Mouse (Mus musculus) MEL (cell line): ENCODE measurements around the gene Cops7a. TPM values are rescaled to one million over a fixed set of nuclear protein-coding genes. Genes with fewer than 3 reads are reported as not detected.

Experiments used
- DNase-seq: peaks from one replicate; pipeline ENCODE4 v3.0.0; 2011; ENCODE audit warnings: low read depth, low spot score
- H3K27ac ChIP-seq: 2 replicates; pipeline ENCODE4 v1.5.1; 2012; ENCODE audit warnings: low read depth, mild to moderate bottlenecking, control low read depth, low read length, moderate library complexity; ENCODE audit not compliant: control insufficient read depth
- H3K27me3 ChIP-seq, 2 experiments: fragments of 150-350 bp in 1 of 2; sonication (generic) in 1 of 2; 2 replicates each; pipeline ENCODE4 v1.6.1; 2012; ENCODE audit warnings: low read length in 2 of 2, mild to moderate bottlenecking in 2 of 2, improper control_type of control experiment in 1 of 2, moderate library complexity in 1 of 2; ENCODE audit not compliant: insufficient read depth in 2 of 2, control insufficient read depth in 1 of 2
- H3K36me3 ChIP-seq, 2 experiments: 2 replicates each; pipeline ENCODE4 v1.6.1; 2012 to 2014; ENCODE audit warnings: low read length in 2 of 2, improper control_type of control experiment in 1 of 2, inconsistent platforms in 1 of 2, mild to moderate bottlenecking in 1 of 2; ENCODE audit not compliant: insufficient read depth in 2 of 2, control insufficient read depth in 1 of 2
- H3K4me1 ChIP-seq, 2 experiments: fragments of 150-350 bp in 1 of 2; sonication (generic) in 1 of 2; 2 replicates each; pipeline ENCODE4 v1.6.1; 2012; ENCODE audit warnings: low read length in 2 of 2, improper control_type of control experiment in 1 of 2, mild to moderate bottlenecking in 1 of 2; ENCODE audit not compliant: insufficient read depth in 2 of 2, control insufficient read depth in 1 of 2
- H3K4me3 ChIP-seq, 2 experiments: fragments of 150-350 bp in 1 of 2; sonication (generic) in 1 of 2; 2 replicates each; pipeline ENCODE4 v1.5.1; 2012; ENCODE audit warnings: low read depth in 2 of 2, low read length in 2 of 2, mild to moderate bottlenecking in 2 of 2, moderate library complexity in 2 of 2, control low read depth in 1 of 2, improper control_type of control experiment in 1 of 2; ENCODE audit not compliant: control insufficient read depth in 1 of 2, insufficient read depth in 1 of 2
- H3K79me2 ChIP-seq: 2 replicates; pipeline ENCODE4 v1.6.1; 2012; ENCODE audit warnings: mild to moderate bottlenecking, low read length, moderate library complexity; ENCODE audit not compliant: control insufficient read depth, poor library complexity, insufficient read depth
- H3K9ac ChIP-seq: 2 replicates; pipeline ENCODE4 v1.6.1; 2012; ENCODE audit warnings: low read depth, mild to moderate bottlenecking, control low read depth, low read length, moderate library complexity; ENCODE audit not compliant: control insufficient read depth, poor library complexity, severe bottlenecking
- H3K9me3 ChIP-seq: fragments of 150-350 bp; sonication (generic); replicated peaks from 2 replicates; pipeline ENCODE4 v1.6.1; 2012; ENCODE audit warnings: mild to moderate bottlenecking, low read length, improper control_type of control experiment, moderate library complexity; ENCODE audit not compliant: insufficient read depth
- BHLHE40 ChIP-seq: IDR thresholded peaks from 2 replicates; pipeline ENCODE4 v1.6.1; 2012; ENCODE audit warnings: low read depth, mild to moderate bottlenecking, inconsistent platforms, low read length, improper control_type of control experiment, borderline replicate concordance
- CHD2 ChIP-seq: IDR thresholded peaks from 2 replicates; pipeline ENCODE4 v1.6.1; 2011; ENCODE audit warnings: low read length, improper control_type of control experiment
- CTCF ChIP-seq, 3 experiments: IDR thresholded peaks in 2 of 3; conservative IDR thresholded peaks in 1 of 3; 2 replicates each; pipeline ENCODE4 v1.5.1; 2011 to 2012; ENCODE audit warnings: low read length in 3 of 3, low read depth in 2 of 3, mild to moderate bottlenecking in 2 of 3, improper control_type of control experiment in 1 of 3, inconsistent platforms in 1 of 3, mixed read lengths in 1 of 3, moderate library complexity in 1 of 3; ENCODE audit not compliant: control insufficient read depth in 1 of 3, insufficient read depth in 1 of 3, poor library complexity in 1 of 3, severe bottlenecking in 1 of 3
- E2F4 ChIP-seq: IDR thresholded peaks from 2 replicates; pipeline ENCODE4 v1.6.1; 2011; ENCODE audit warnings: low read depth, low read length, improper control_type of control experiment, borderline replicate concordance
- EP300 ChIP-seq, 2 experiments: IDR thresholded peaks; 2 replicates each; pipeline ENCODE4 v1.6.1; 2011; ENCODE audit warnings: improper control_type of control experiment in 2 of 2, low read length in 2 of 2, low read depth in 1 of 2, mild to moderate bottlenecking in 1 of 2
- GABPA ChIP-seq: IDR thresholded peaks from 2 replicates; pipeline ENCODE4 v1.6.1; 2012; ENCODE audit warnings: low read depth, mild to moderate bottlenecking, inconsistent platforms, low read length, improper control_type of control experiment, moderate library complexity
- HCFC1 ChIP-seq: IDR thresholded peaks from 2 replicates; pipeline ENCODE4 v1.6.1; 2012; ENCODE audit warnings: low read depth, mild to moderate bottlenecking, inconsistent platforms, low read length, improper control_type of control experiment, moderate library complexity
- JUND ChIP-seq: IDR thresholded peaks from 2 replicates; pipeline ENCODE4 v1.6.1; 2011; ENCODE audit warnings: low read depth, mild to moderate bottlenecking, improper control_type of control experiment, low read length
- KAT2A ChIP-seq: conservative IDR thresholded peaks from 2 replicates; pipeline ENCODE4 v1.6.1; 2012; ENCODE audit warnings: low read depth, low read length, improper control_type of control experiment, inconsistent platforms
- MAFK ChIP-seq: IDR thresholded peaks from 2 replicates; pipeline ENCODE4 v1.6.1; 2011; ENCODE audit warnings: low read depth, mild to moderate bottlenecking, low read length, improper control_type of control experiment, borderline replicate concordance
- MAZ ChIP-seq: IDR thresholded peaks from 2 replicates; pipeline ENCODE4 v1.6.1; 2012; ENCODE audit warnings: low read depth, mild to moderate bottlenecking, inconsistent platforms, low read length, improper control_type of control experiment
- MEF2A ChIP-seq: IDR thresholded peaks from 2 replicates; pipeline ENCODE4 v1.6.1; 2014; ENCODE audit warnings: low read depth, mild to moderate bottlenecking, inconsistent platforms, low read length, improper control_type of control experiment; ENCODE audit not compliant: poor library complexity, insufficient replicate concordance, severe bottlenecking; ENCODE audit errors: extremely low read depth
- MXI1 ChIP-seq: IDR thresholded peaks from 2 replicates; pipeline ENCODE4 v1.6.1; 2011; ENCODE audit warnings: mild to moderate bottlenecking, low read depth, low read length, improper control_type of control experiment
- NRF1 ChIP-seq: IDR thresholded peaks from 2 replicates; pipeline ENCODE4 v1.6.1; 2014; ENCODE audit warnings: low read depth, mild to moderate bottlenecking, inconsistent platforms, low read length, improper control_type of control experiment, moderate library complexity; ENCODE audit not compliant: poor library complexity, insufficient read depth, severe bottlenecking
- POLR2A ChIP-seq, 2 experiments: IDR thresholded peaks; 2 replicates each; pipeline ENCODE4 v1.6.1; 2011 to 2012; ENCODE audit warnings: low read length in 2 of 2, mild to moderate bottlenecking in 2 of 2, control low read depth in 1 of 2, improper control_type of control experiment in 1 of 2, low read depth in 1 of 2, moderate library complexity in 1 of 2; ENCODE audit not compliant: control insufficient read depth in 1 of 2, insufficient read depth in 1 of 2, poor library complexity in 1 of 2
- POLR2AphosphoS5 ChIP-seq: IDR thresholded peaks from 2 replicates; pipeline ENCODE4 v1.6.1; 2012; ENCODE audit warnings: low read depth, borderline replicate concordance, mild to moderate bottlenecking, inconsistent platforms, low read length, moderate library complexity, mixed read lengths
- RAD21 ChIP-seq: IDR thresholded peaks from 2 replicates; pipeline ENCODE4 v1.6.1; 2011; ENCODE audit warnings: mild to moderate bottlenecking, low read depth, low read length, improper control_type of control experiment
- RCOR1 ChIP-seq: IDR thresholded peaks from 2 replicates; pipeline ENCODE4 v1.6.1; 2012; ENCODE audit warnings: low read depth, mild to moderate bottlenecking, inconsistent platforms, low read length, improper control_type of control experiment
- SIN3A ChIP-seq: IDR thresholded peaks from 2 replicates; pipeline ENCODE4 v1.6.1; 2012; ENCODE audit warnings: low read length, improper control_type of control experiment, inconsistent platforms
- TAL1 ChIP-seq: IDR thresholded peaks from 2 replicates; pipeline ENCODE4 v1.6.1; 2012; ENCODE audit warnings: mild to moderate bottlenecking, inconsistent platforms, low read length, moderate library complexity, mixed read lengths
- TBP ChIP-seq: IDR thresholded peaks from 2 replicates; pipeline ENCODE4 v1.8.0; 2011; ENCODE audit warnings: low read depth, low read length, improper control_type of control experiment
- TCF12 ChIP-seq: IDR thresholded peaks from 2 replicates; pipeline ENCODE4 v1.6.1; 2014; ENCODE audit warnings: low read depth, mild to moderate bottlenecking, inconsistent platforms, low read length, improper control_type of control experiment, moderate library complexity
- USF1 ChIP-seq: IDR thresholded peaks from 2 replicates; pipeline ENCODE4 v1.6.1; 2014; ENCODE audit warnings: low read depth, mild to moderate bottlenecking, inconsistent platforms, low read length, improper control_type of control experiment, moderate library complexity
- ZKSCAN1 ChIP-seq: IDR thresholded peaks from 2 replicates; pipeline ENCODE4 v1.6.1; 2012; ENCODE audit warnings: low read depth, mild to moderate bottlenecking, inconsistent platforms, low read length, improper control_type of control experiment, moderate library complexity
- ZNF384 ChIP-seq: IDR thresholded peaks from 2 replicates; pipeline ENCODE4 v1.6.1; 2012; ENCODE audit warnings: low read depth, mild to moderate bottlenecking, inconsistent platforms, low read length, improper control_type of control experiment
- polyA plus RNA-seq, 2 experiments: library from polyadenylated mRNA; stranded (reverse) in 1 of 2; unstranded in 1 of 2; fragments of >175 nt in 1 of 2; fragments of >200 nt in 1 of 2; gene quantifications; 2 replicates each; pipeline versions ENCODE4 v1.2.1 to v1.2.4; 2012; ENCODE audit warnings: low replicate concordance in 2 of 2, low read depth in 1 of 2; ENCODE audit not compliant: insufficient read length in 2 of 2, insufficient read depth in 1 of 2, missing spikeins in 1 of 2
- total RNA-seq: library from RNA; depleted of rRNA; stranded (reverse); fragments of 300-350 nt; gene quantifications from 2 replicates; pipeline ENCODE4 v1.2.3, GENCODE M21; 2012

Cops7a gene
- total and polyA plus RNA-seq, 3 experiments, result 85.0 to 150 TPM; not detected in 1

GRCm38 (mm10) chr6:124937493-124937892 is 27.8 kb downstream of the Cops7a start:
- H3K27ac ChIP-seq, result no peak overlapping the region
- DNase-seq, result no peak
- H3K36me3 ChIP-seq, result peaks cover 0 to 2% of the 10 kb centered on the region in 2 experiments; a peak in 1 of 4 replicates
- H3K9ac ChIP-seq, result no peak overlapping the region
- no peaks in the 10 kb centered on the region for H3K9me3 ChIP-seq
- no peak overlapping the region for H3K4me3 ChIP-seq
- H3K4me1 ChIP-seq, result peaks cover 0 to 2% of the 10 kb centered on the region in 2 experiments; a peak in 2 of 4 replicates
- H3K79me2 ChIP-seq, result peaks cover 2% of the 10 kb centered on the region
- TF ChIP-seq JUND (no peak), CHD2 (no peak), MAZ (no peak), BHLHE40 (no peak), MXI1 (no peak), POLR2A (IDR thresholded peaks at IDR 0.05; ENCODE audit: control insufficient read depth in 1 of 2, insufficient read depth in 1 of 2, low read depth in 1 of 2, low read length in 2 of 2, poor library complexity in 1 of 2) (no peak), TCF12 (no peak), TBP (no peak), E2F4 (no peak), NRF1 (no peak), USF1 (no peak)
- no peaks in the 10 kb centered on the region for H3K27me3 ChIP-seq

- H3K27ac ChIP-seq, result no peak overlapping the region
- TF ChIP-seq BHLHE40 (no peak), RCOR1 (no peak), MEF2A (no peak), RAD21 (no peak)
- peaks cover 0 to 8% of the 10 kb centered on the region in 2 experiments; a peak in 3 of 4 replicates for H3K4me1 ChIP-seq
- H3K9me3 ChIP-seq, result no peaks in the 10 kb centered on the region
- peaks cover 10% of the 10 kb centered on the region for H3K79me2 ChIP-seq
- H3K27me3 ChIP-seq, result no peaks in the 10 kb centered on the region
- no peak for DNase-seq
- peaks cover 2 to 3% of the 10 kb centered on the region in 2 experiments; a peak in 2 of 4 replicates for H3K36me3 ChIP-seq
- no peak overlapping the region for H3K4me3 ChIP-seq
- H3K9ac ChIP-seq, result no peak overlapping the region
Observed at GRCm38 (mm10) chr6:124936681-124937080, 28.7 kb downstream of the Cops7a start.

- Histone ChIP-seq H3K9ac (no peak overlapping the region), H3K36me3 (peaks cover 2 to 5% of the 10 kb centered on the region in 2 experiments; a peak in 2 of 4 replicates)
- DNase-seq, result no peak
Observed at GRCm38 (mm10) chr6:124934670-124935069, 30.7 kb downstream of the Cops7a start.

More at GRCm38 (mm10) chr6:124934670-124935069, 30.7 kb downstream of the Cops7a start:
- no peak for TF ChIP-seq CTCF (IDR thresholded peaks at IDR 0.05 in 2 of 3, conservative IDR thresholded peaks at IDR 0.05 in 1 of 3; ENCODE audit: control insufficient read depth in 1 of 3, insufficient read depth in 1 of 3, low read depth in 2 of 3, low read length in 3 of 3, poor library complexity in 1 of 3, severe bottlenecking in 1 of 3)
- no peak for TF ChIP-seq KAT2A
- TF ChIP-seq ZKSCAN1, result no peak
- TF ChIP-seq NRF1, result no peak
- no peak for TF ChIP-seq POLR2AphosphoS5
- no peak for TF ChIP-seq JUND
- TF ChIP-seq MAZ, result no peak
- TF ChIP-seq EP300 (IDR thresholded peaks at IDR 0.05; ENCODE audit: low read depth in 1 of 2, low read length in 2 of 2), result no peak
- TF ChIP-seq GABPA, result no peak
- no peak for TF ChIP-seq MXI1
- TF ChIP-seq USF1, result no peak
- TF ChIP-seq TBP, result no peak
- TF ChIP-seq TAL1, result no peak
- TF ChIP-seq SIN3A, result no peak
- TF ChIP-seq RAD21, result no peak
- TF ChIP-seq POLR2A (IDR thresholded peaks at IDR 0.05; ENCODE audit: control insufficient read depth in 1 of 2, insufficient read depth in 1 of 2, low read depth in 1 of 2, low read length in 2 of 2, poor library complexity in 1 of 2), result no peak
- TF ChIP-seq HCFC1, result no peak
- no peak for TF ChIP-seq ZNF384
- no peak for TF ChIP-seq MAFK
- Histone ChIP-seq H3K9me3 (no peaks in the 10 kb centered on the region), H3K79me2 (peaks cover 14% of the 10 kb centered on the region), H3K4me1 (peaks cover 6 to 12% of the 10 kb centered on the region in 2 experiments), H3K4me3 (no peak overlapping the region), H3K27ac (no peak overlapping the region), H3K27me3 (no peaks in the 10 kb centered on the region)
